In genomic region chr13:60961706-60962105, GRCm38 (mm10) we compare ENCODE assay signal across 15 mouse cellular contexts. TPM values are rescaled to one million over a fixed set of nuclear protein-coding genes. Genes with fewer than 3 reads are reported as not detected.
DNase-seq lines count a peak whose midpoint lies in the region.
"Had no signal": no experiment of that assay in that cellular context is flagged by ENCODE, and none has a peak within 500 bp of the region (broad histone marks: within the 10 kb centered on the region; RNA-seq: fewer than 3 reads in every experiment).

No protein-coding gene starts in this region.

- intact Hi-C loops in heart, postnatal 25 days (cut with DNase I), result loop anchor here (2.0 to 5.0 kb wide), 2 partner anchors 25 to 64 kb away; partner anchors contain the start of genes Ctla2a, Ctla2b, Gm49391 and Gm49392

- DNase-seq in gastrocnemius, postnatal 25 days, result peak; percentile 19
- no peak for DNase-seq in gastrocnemius, postnatal 10 days
- DNase-seq in heart, adult 8-10 months (ENCODE audit: low spot score), result peak; percentile 48
- DNase-seq in heart, postnatal 25 days (ENCODE audit: low spot score), result no peak
- DNase-seq in lung, postnatal 14 days, result peak; percentile 3
- DNase-seq in lung, postnatal 10 days, result no peak
- DNase-seq in embryo, embryonic 10 days (ENCODE audit: low spot score), result no peak
- no peak for DNase-seq in adrenal gland, postnatal 10 days
- DNase-seq: adrenal gland, adult 8-10 months; cerebellum, adult 11-12 months; cerebellum, adult 9-10 months; cerebellum, postnatal 25 days; kidney, adult 18-20 months had no signal

RNA-seq across cellular contexts. Expression of gene Tpbpa, which starts 19.9 kb away (rescaled TPM):
- total RNA-seq in gastrocnemius, postnatal 25 days (2021), result not detected
- total RNA-seq in gastrocnemius, postnatal 10 days (2021), result not detected
- total RNA-seq in heart, adult 8-10 months (2022), result not detected
- total RNA-seq in heart, postnatal 25 days (2021), result not detected
- not detected for total RNA-seq in adrenal gland, postnatal 10 days (2021)
- total RNA-seq: adrenal gland, adult 8-10 months; gastrocnemius, postnatal 4 days had no signal

RNA-seq across cellular contexts. Expression of gene Ctla2a, which starts 25.3 kb away (rescaled TPM):
- total RNA-seq in gastrocnemius, postnatal 25 days (2021), result 10 to 100 TPM; 18.1 to 40.9 TPM
- 10 to 100 TPM; 27.1 to 27.2 TPM for total RNA-seq in gastrocnemius, postnatal 10 days (2021)
- 10 to 100 TPM; 61.7 to 73.7 (median 68.6) TPM for total RNA-seq in heart, adult 8-10 months (2022)
- 10 to 100 TPM; 84.8 to 88.8 TPM for total RNA-seq in heart, postnatal 25 days (2021)
- total RNA-seq in adrenal gland, postnatal 10 days (2021), result 10 to 100 TPM; 44.4 to 56.3 TPM

RNA-seq across cellular contexts. Expression of gene Gm49391, which starts 25.3 kb away (rescaled TPM):
- 1 to 10 TPM in 1 of 2 experiments, under 1 TPM in 1; 0.87 to 1.1 TPM for total RNA-seq in gastrocnemius, postnatal 25 days (2021)
- not detected for total RNA-seq in gastrocnemius, postnatal 10 days (2021)
- 1 to 10 TPM; 1.5 to 5.0 (median 3.1) TPM for total RNA-seq in heart, adult 8-10 months (2022)
- 1 to 10 TPM; 2.0 to 6.5 TPM for total RNA-seq in heart, postnatal 25 days (2021)
- total RNA-seq in adrenal gland, postnatal 10 days (2021), result 1 to 10 TPM in 1 of 2 experiments, under 1 TPM in 1; 0.70 to 1.8 TPM

RNA-seq across cellular contexts. Expression of gene Gm49393, which starts 26.3 kb away (rescaled TPM):
- not detected for total RNA-seq in gastrocnemius, postnatal 25 days (2021)
- total RNA-seq in gastrocnemius, postnatal 10 days (2021), result not detected
- not detected for total RNA-seq in heart, adult 8-10 months (2022)
- not detected for total RNA-seq in heart, postnatal 25 days (2021)
- not detected for total RNA-seq in adrenal gland, postnatal 10 days (2021)
- total RNA-seq: adrenal gland, adult 8-10 months; ES-E14; gastrocnemius, postnatal 4 days had no signal

RNA-seq across cellular contexts. Expression of gene Ctsj, which starts 44.1 kb away (rescaled TPM):
- total RNA-seq in gastrocnemius, postnatal 25 days (2021), result not detected
- not detected for total RNA-seq in gastrocnemius, postnatal 10 days (2021)
- not detected for total RNA-seq in heart, adult 8-10 months (2022)
- not detected for total RNA-seq in heart, postnatal 25 days (2021)
- total RNA-seq in adrenal gland, postnatal 10 days (2021), result not detected
- total RNA-seq: adrenal gland, adult 8-10 months; gastrocnemius, postnatal 4 days had no signal

Comparison
In these comparisons a context has a peak if more than half of its experiments do, and no peak if none do; other contexts are left out.
1. DNase-seq: peak in gastrocnemius, postnatal 25 days (single experiment), heart, adult 8-10 months (single experiment) and lung, postnatal 14 days (single experiment); none in gastrocnemius, postnatal 10 days (single experiment), heart, postnatal 25 days (single experiment), lung, postnatal 10 days (single experiment), embryo, embryonic 10 days (single experiment) and adrenal gland, postnatal 10 days (single experiment).